Mouse (Mus musculus) brain, embryonic 14.5 days (tissue): ENCODE results near the gene Rusc1. TPM values are rescaled to one million over a fixed set of nuclear protein-coding genes. Genes with fewer than 3 reads are reported as not detected.
A peak's percentile ranks its signal among the peaks of the same experiment; 100 is the strongest.

Experiments used
- DNase-seq: peaks from one replicate; pipeline ENCODE4 v3.0.0-alpha.2; 2011; ENCODE audit warnings: low read depth
- CTCF ChIP-seq: fragments of 200-500 bp; IDR thresholded peaks from 2 replicates; pipeline ENCODE4 v1.5.1; 2012; ENCODE audit warnings: inconsistent platforms, mild to moderate bottlenecking, moderate library complexity, borderline replicate concordance; ENCODE audit not compliant: insufficient read depth, insufficient read length; ENCODE audit errors: extremely low read depth
- POLR2A ChIP-seq: fragments of 200-500 bp; IDR thresholded peaks from 2 replicates; pipeline ENCODE4 v1.6.1; 2012; ENCODE audit warnings: mild to moderate bottlenecking, inconsistent platforms, borderline replicate concordance; ENCODE audit not compliant: poor library complexity, insufficient read depth, insufficient read length, severe bottlenecking; ENCODE audit errors: extremely low read depth
- polyA plus RNA-seq: library from polyadenylated mRNA; depleted of rRNA; stranded (reverse); fragments of >200 nt; gene quantifications from 2 replicates; pipeline ENCODE4 v1.2.3, GENCODE M21; 2012; rRNA removed

The Rusc1 gene
- polyA plus RNA-seq = 131 and 149 TPM in 2 replicates

GRCm38 (mm10) chr3:89093175-89093574 lies at the start of gene Rusc1:
Gene Rusc1 (minus strand): TSS chr3:89093311.
- peak; percentile 97 for DNase-seq
- TF ChIP-seq POLR2A (peak; percentile 55; the same call in 1 of the 2 replicates), CTCF (no peak)

- DNase-seq = no peak
- TF ChIP-seq CTCF (peak; percentile 23; the same call in 1 of the 2 replicates), POLR2A (no peak)
Measured at GRCm38 (mm10) chr3:89136365-89136764, 43.3 kb upstream of the Rusc1 start.

GRCm38 (mm10) chr3:89135958-89136357 lies 42.8 kb upstream of the Rusc1 start, which contains the start of gene Pklr:
Gene Pklr (plus strand): TSS chr3:89136142.
- TF ChIP-seq CTCF (no peak), POLR2A (no peak)
- no peak for DNase-seq

GRCm38 (mm10) chr3:89133752-89134151 lies 40.6 kb upstream of the Rusc1 start:
- no peak for DNase-seq
- TF ChIP-seq POLR2A = no peak
- no peak for TF ChIP-seq CTCF

- TF ChIP-seq CTCF (no peak), POLR2A (no peak)
- no peak for DNase-seq
Measured at GRCm38 (mm10) chr3:89133063-89133450, 39.9 kb upstream of the Rusc1 start.

- DNase-seq = peak; percentile 45
- TF ChIP-seq CTCF = peak; percentile 37
- no peak for TF ChIP-seq POLR2A
Measured at GRCm38 (mm10) chr3:89132285-89133062, 39.4 kb upstream of the Rusc1 start.

GRCm38 (mm10) chr3:89131816-89132215 lies 38.7 kb upstream of the Rusc1 start:
- no peak for TF ChIP-seq POLR2A
- no peak for TF ChIP-seq CTCF
- peak; percentile 17 for DNase-seq

GRCm38 (mm10) chr3:89129908-89130307 lies 36.8 kb upstream of the Rusc1 start:
- no peak for DNase-seq
- TF ChIP-seq POLR2A (no peak), CTCF (no peak)

GRCm38 (mm10) chr3:89125981-89126380 lies 32.9 kb upstream of the Rusc1 start:
- no peak for DNase-seq
- TF ChIP-seq POLR2A = no peak
- TF ChIP-seq CTCF = no peak

GRCm38 (mm10) chr3:89124241-89124640 lies 31.1 kb upstream of the Rusc1 start:
- TF ChIP-seq POLR2A = no peak
- TF ChIP-seq CTCF = no peak

GRCm38 (mm10) chr3:89123313-89123712 lies 30.2 kb upstream of the Rusc1 start:
- no peak for TF ChIP-seq CTCF
- DNase-seq = no peak

More at GRCm38 (mm10) chr3:89124241-89124640, 31.1 kb upstream of the Rusc1 start:
- no peak for DNase-seq

- TF ChIP-seq CTCF = peak; percentile 22; the same call in 1 of the 2 replicates
- TF ChIP-seq POLR2A = no peak
- DNase-seq = peak; percentile 50
Measured at GRCm38 (mm10) chr3:89115522-89115921, 22.4 kb upstream of the Rusc1 start.
